Mouse (Mus musculus) CH12F3 (cell line): ENCODE measurements around the gene Gripap1.
"Not testable (repeated sequence)": the region's sequence is repeated elsewhere in the genome, so short reads cannot be mapped to it uniquely, and the experiment has no call there.

Experiments
- in situ Hi-C: fragments of 300-500 bp; cut with MboI; formaldehyde crosslinking; loops from 2 replicates; pipeline ENCODE4 v1.14.3; 2020; ENCODE audit warnings: low sequenced_read_pairs

Gripap1 gene

GRCm38 (mm10) chrX:7789542-7790136 is at the start of gene Gripap1:
Gene Gripap1, plus strand, starts transcription at chrX:7789765.
- in situ Hi-C loops: no loop called here

DNA sequence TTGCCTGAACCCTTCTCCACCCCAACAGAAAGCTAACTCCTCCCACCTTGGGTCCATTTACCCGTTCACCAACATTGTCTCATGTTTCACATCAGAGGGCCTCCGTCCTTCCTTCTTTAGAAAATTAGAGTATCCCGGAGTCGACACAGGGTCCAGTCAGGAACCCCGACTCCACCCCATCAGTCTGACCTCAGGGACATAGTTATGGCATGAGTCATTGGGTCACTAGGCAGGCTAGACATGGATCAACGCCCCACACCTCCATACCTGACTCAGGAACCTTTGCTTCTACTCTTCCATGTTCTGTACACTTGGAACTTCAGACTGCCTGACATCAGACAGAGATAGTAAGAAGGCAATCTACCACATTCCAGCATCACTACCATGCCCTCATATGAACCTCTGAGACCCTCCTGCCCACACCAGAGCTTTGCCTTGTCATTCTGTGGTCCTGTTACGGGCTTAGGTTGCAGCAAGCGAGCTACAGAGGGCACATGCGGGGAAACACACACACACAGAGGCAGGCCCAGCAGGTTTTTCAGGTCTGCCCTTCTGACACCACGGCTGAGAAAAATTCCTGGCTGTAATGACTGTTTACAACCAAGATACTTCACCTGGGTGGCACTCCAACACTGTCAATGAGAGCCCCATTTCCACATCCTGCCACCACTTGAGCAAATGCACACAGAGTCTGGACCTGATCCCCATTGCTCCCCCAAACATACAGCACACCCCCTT is 49.3 kb upstream of the Gripap1 start:
- in situ Hi-C loops: no loop called here

DNA sequence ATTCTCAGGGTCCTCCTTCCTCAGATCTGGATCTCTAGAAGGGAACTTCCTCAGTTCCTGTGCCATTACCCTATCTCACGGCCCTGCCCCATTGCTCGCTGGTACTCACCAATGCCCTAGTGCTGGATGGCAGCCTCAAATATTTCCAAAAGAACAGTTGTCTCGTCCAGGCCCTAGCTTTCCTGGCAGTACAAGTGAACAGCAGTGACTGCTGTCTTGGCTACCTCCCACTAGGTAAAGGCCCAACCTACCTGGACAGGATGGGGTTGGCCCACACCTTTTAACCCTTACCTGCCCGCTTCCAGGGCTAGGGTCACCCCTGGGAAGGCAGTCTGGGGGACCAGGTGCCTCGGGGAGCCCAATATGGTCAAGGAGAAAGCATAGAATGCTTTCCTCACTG is 48.5 kb upstream of the Gripap1 start:
- in situ Hi-C loops: no loop called here

GRCm38 (mm10) chrX:7743470-7743869 is 46.1 kb upstream of the Gripap1 start:
- in situ Hi-C loops: no loop called here

DNA sequence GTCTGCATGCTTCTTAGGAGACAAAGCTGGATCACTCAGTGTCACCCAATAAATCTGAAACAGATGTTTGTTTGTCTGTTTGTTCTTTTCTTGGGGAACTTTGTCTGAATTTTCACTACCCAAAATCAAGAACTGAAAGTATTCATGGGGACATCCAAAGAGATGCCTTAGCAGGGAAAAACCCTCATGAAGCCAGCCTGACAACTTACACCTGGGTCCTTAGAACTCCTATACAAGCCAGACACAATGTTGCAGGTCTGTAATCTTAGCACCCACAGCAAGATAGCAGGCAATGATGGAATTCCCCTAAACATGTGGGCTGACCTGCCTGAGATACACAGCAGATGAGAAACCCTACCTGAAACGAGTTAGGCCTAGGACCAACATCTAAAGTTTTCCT is 44.6 kb upstream of the Gripap1 start:
- in situ Hi-C loops: no loop called here

- in situ Hi-C loops: no loop called here
These were observed 44.1 kb upstream of the Gripap1 start for GRCm38 (mm10) chrX:7745429-7745828.

GRCm38 (mm10) chrX:7750432-7751116 is 39.0 kb upstream of the Gripap1 start, which contains the start of gene Ccdc120:
Gene Ccdc120, minus strand, starts transcription at chrX:7750905.
- in situ Hi-C loops: no loop called here

DNA sequence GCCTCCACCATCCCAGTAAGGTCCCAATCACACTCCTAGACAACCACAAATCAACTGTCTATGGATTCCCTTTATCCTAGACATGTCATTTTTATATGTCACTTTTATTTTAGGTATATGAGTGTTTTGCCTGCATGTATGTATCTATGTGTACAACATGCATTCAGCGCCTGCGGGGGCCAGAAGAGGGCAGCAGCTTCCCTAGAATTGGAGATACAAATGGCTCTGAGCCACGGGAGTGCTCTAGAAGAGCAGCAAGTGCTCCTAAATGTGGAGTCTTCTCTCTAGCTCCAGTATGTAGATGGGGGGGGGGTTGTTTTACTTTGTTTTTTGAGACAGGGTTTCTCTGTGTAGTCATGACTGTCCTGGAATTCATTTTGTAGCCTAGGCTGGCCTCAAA is 35.9 kb upstream of the Gripap1 start:
- in situ Hi-C loops: not testable (repeated sequence)

- in situ Hi-C loops: no loop called here
These were observed 27.2 kb upstream of the Gripap1 start, which contains the start of gene Tfe3 for GRCm38 (mm10) chrX:7762137-7762920. Gene Tfe3, plus strand, starts transcription at chrX:7762560.

GRCm38 (mm10) chrX:7762921-7763197 is 26.7 kb upstream of the Gripap1 start:
- in situ Hi-C loops: no loop called here

DNA sequence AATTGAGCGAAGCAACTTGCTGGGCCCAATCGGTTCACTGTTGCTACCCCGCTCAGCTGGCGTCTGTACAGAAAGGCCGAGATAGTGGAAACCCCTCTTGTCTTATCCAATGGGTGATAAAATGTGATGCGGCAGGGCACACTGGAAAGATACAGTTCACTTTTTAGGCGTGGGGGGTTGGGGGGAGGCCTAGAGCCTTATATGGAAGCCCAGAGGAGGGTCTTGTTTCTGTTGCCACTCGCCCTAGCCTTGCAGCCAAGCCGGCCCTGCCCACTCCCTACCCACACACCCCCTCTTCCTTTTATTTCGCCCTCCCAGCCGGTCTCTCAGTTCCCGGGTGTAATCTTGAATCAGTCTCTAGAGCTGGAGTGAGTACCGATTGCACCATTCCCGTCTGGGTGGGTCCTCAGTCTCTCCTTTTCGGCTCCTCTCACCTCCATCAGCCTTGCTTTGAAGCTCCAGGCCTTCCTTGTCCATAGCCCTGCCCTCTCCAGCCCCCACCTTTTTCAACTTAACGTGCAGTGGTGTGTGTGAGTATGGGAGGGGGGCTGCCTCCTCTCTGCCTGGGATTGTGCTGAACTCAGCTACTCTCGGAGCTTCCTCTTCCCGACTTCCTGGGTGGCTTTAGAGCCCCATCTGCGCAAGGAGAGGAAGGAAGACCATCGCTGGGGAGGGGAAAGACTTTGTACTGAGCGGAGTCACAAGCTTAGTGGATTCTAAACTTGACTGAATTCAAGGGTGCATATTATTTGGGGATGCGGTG is 25.8 kb upstream of the Gripap1 start:
- in situ Hi-C loops: no loop called here

GRCm38 (mm10) chrX:7764657-7765280 is 24.8 kb upstream of the Gripap1 start:
- in situ Hi-C loops: no loop called here

DNA sequence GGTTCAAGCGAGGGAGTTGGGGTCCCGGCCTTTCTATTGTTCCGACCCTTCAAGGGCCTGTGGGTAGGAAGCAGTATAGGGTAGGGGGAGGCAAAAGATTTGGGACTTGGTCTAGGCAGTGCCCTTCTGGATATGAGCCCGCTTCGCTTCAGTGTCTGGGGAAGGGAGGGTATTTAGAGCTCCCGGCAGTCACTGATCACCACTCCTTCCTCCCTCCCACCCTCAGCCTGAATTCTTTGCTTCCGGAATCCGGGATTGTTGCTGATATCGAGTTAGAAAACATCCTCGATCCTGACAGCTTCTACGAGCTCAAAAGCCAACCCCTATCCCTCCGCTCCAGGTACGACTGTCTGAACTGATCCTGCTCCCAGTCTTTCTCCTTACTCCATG is 24.3 kb upstream of the Gripap1 start:
- in situ Hi-C loops: no loop called here

- in situ Hi-C loops: no loop called here
These were observed 23.8 kb upstream of the Gripap1 start for GRCm38 (mm10) chrX:7765764-7766163.

DNA sequence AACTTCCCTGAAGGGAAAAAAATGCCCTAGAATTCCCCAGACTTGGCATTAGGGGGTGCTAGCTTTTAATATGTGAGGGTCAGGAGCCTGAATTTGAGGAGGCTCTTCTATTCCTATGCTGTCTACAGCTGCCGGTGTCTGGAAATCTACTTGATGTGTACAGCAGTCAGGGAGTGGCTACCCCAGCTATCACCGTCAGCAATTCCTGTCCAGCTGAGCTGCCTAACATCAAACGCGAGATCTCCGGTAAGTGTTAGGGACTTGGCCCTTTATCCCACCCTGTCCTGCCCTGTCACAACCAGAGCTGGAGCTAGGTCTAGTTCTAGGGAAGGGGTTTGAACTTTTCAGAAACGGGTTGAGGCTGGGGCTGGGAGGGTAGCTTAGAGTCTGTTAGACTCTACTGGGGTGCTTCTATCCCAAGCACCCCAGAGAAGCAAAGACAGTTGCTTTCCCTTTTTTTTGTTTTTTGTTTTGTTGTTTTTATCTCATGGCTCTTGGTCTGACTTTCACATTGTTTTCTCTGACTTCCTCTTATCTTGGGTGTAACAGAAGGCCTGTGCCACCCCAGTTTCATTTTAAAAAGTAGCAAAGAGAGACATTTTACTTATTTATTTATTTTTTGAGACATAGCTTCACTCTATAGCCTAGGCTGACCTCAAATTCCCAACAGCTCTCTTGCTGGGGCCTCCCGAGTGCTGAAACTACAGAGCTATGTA is 20.1 kb upstream of the Gripap1 start:
- in situ Hi-C loops: no loop called here

DNA sequence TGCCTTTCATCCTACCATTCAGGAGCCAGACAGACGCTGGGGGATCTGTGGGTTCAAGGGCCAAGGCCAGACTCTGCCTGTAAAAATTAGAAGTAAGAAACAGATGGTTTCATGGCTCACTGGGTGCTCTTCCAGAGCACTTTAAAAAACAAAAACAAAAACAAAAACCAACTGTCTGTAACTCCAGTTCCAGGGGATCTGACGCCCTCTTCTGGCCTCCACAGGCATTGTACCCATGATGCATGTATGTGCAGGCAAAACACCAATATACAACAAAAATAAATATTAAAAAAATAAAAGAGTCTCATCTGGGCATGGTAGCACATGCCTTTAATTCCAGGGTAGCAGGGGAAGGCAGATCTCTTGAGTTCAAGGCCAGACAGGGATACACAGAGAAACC is 16.8 kb upstream of the Gripap1 start:
- in situ Hi-C loops: no loop called here

DNA sequence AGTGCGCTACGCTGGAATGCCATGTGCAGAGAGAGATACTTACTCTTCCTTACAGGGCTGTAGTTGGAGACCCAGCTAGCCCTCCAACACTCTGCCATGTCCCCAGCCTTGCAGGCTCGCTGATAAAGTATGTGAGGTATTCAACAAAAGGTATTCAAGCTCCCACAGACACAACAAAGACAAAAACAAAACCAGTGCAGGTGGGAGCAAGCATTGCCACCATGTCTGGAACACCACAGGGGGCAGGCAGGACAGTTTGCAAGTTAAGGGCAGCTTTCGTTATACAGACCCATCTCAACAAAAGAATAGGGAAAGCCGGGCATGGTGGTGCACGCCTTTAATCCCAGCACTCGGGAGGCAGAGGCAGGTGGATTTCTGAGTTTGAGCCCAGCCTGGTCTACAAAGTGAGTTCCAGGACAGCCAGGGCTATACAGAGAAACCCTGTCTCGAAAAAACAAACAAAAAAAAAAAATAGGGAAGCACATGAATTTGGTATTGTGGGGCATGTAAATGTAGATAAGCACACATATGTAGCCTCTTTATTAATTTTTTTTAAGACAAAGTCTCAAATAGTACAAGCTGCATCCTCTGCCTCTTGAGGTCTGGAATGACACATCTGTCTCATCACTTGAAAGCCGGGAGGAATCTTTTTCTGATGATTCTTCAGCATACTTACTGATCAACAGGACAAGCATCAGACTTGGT is 13.9 kb upstream of the Gripap1 start:
- in situ Hi-C loops: no loop called here

GRCm38 (mm10) chrX:7776329-7777082 is 13.1 kb upstream of the Gripap1 start:
- in situ Hi-C loops: no loop called here
